Mouse (Mus musculus) midbrain, embryonic 13.5 days (tissue): ENCODE results near the gene Tes3-ps. TPM values are rescaled to one million over a fixed set of nuclear protein-coding genes. Genes with fewer than 3 reads are reported as not detected.

Source experiments
- ATAC-seq: fragments of 200-750 bp; cut with Nextera tagmentation; 2 replicates; pipeline ENCODE4 v1.8.0; 2017; ENCODE audit warnings: mild to moderate bottlenecking, moderate TSS enrichment, moderate library complexity
- H3K27ac ChIP-seq: fragments of 300-500 bp; sonication (generic); 2 replicates; pipeline ENCODE4 v1.5.1; 2015; ENCODE audit warnings: inconsistent platforms, mild to moderate bottlenecking, moderate library complexity
- H3K27me3 ChIP-seq: fragments of 300-500 bp; sonication (generic); 2 replicates; pipeline ENCODE4 v1.6.1; 2015; ENCODE audit warnings: mild to moderate bottlenecking, inconsistent platforms
- H3K36me3 ChIP-seq: fragments of 300-500 bp; sonication (generic); 2 replicates; pipeline ENCODE4 v1.6.1; 2015; ENCODE audit warnings: mild to moderate bottlenecking, inconsistent platforms
- H3K4me1 ChIP-seq: fragments of 300-500 bp; sonication (generic); replicated peaks from 2 replicates; pipeline ENCODE4 v1.6.1; 2015; ENCODE audit warnings: inconsistent platforms
- H3K4me2 ChIP-seq: fragments of 300-500 bp; sonication (generic); replicated peaks from 2 replicates; pipeline ENCODE4 v1.6.1; 2015; ENCODE audit warnings: moderate library complexity, mild to moderate bottlenecking, inconsistent platforms
- H3K4me3 ChIP-seq: fragments of 300-500 bp; sonication (generic); replicated peaks from 2 replicates; pipeline ENCODE4 v1.5.1; 2015; ENCODE audit warnings: mild to moderate bottlenecking, inconsistent platforms
- H3K9ac ChIP-seq: fragments of 300-500 bp; sonication (generic); replicated peaks from 2 replicates; pipeline ENCODE4 v1.6.1; 2015; ENCODE audit warnings: mild to moderate bottlenecking, inconsistent platforms
- H3K9me3 ChIP-seq: fragments of 300-500 bp; sonication (generic); 2 replicates; pipeline ENCODE4 v1.6.1; 2016; ENCODE audit warnings: mild to moderate bottlenecking, inconsistent platforms
- WGBS: fragments of 180-500 bp; shearing (Covaris S2); methylation state at CpG from one replicate; pipeline ENCODE4 v1.1.7; 2015; 5-methylcytosine and 5-hydroxymethylcytosine counted together
- polyA plus RNA-seq: library from polyadenylated mRNA; unstranded; fragments of >200 nt; fragmentation: Nextera tagmentation; extraction: Ambion mirVana; gene quantifications from 2 replicates; pipeline ENCODE4 v1.2.1, GENCODE M21; 2015

Tes3-ps gene
- 0.85 and 0.89 TPM in 2 replicates for polyA plus RNA-seq

GRCm38 (mm10) chr13:49492376-49493368, at the start of gene Tes3-ps:
Tes3-ps (plus strand) TSS chr13:49493318.
- H3K4me3 ChIP-seq, result no peak within 1 kb of the TSS
- H3K4me2 ChIP-seq, result no peak within 1 kb of the TSS
- no peak for ATAC-seq
- H3K9ac ChIP-seq, result no peak within 1 kb of the TSS
- WGBS, result 83% methylated on average over 6 of the region's 6 CpGs
- no peaks in the 10 kb centered on the region for H3K9me3 ChIP-seq
- H3K27ac ChIP-seq, result no peak within 1 kb of the TSS
- no peaks in the 10 kb centered on the region for H3K27me3 ChIP-seq
- no peaks in the 10 kb centered on the region for H3K36me3 ChIP-seq
- H3K4me1 ChIP-seq, result no peaks in the 10 kb centered on the region

- Histone ChIP-seq H3K4me1 (no peaks in the 10 kb centered on the region), H3K9ac (no peak overlapping the region), H3K27me3 (no peaks in the 10 kb centered on the region), H3K27ac (no peak overlapping the region), H3K4me3 (no peak overlapping the region), H3K9me3 (no peaks in the 10 kb centered on the region), H3K36me3 (peaks cover 47% of the 10 kb centered on the region), H3K4me2 (no peak overlapping the region)
- ATAC-seq, result no peak
- WGBS, result 95% methylated on average over 6 of the region's 6 CpGs
Observed at GRCm38 (mm10) chr13:49444451-49444850, 48.7 kb upstream of the Tes3-ps start.

- H3K27me3 ChIP-seq, result no peaks in the 10 kb centered on the region
- no peaks in the 10 kb centered on the region for H3K4me1 ChIP-seq
- H3K36me3 ChIP-seq, result peaks cover 52% of the 10 kb centered on the region
- no peak overlapping the region; the same call in 1 of the 2 replicates for H3K9ac ChIP-seq
- peak; percentile 88 for ATAC-seq
- WGBS, result 48% methylated on average over 5 of the region's 5 CpGs
- H3K9me3 ChIP-seq, result no peaks in the 10 kb centered on the region
- H3K4me3 ChIP-seq, result no peak overlapping the region
- H3K27ac ChIP-seq, result no peak overlapping the region
- H3K4me2 ChIP-seq, result no peak overlapping the region
Observed at GRCm38 (mm10) chr13:49449318-49449749, 43.8 kb upstream of the Tes3-ps start.

GRCm38 (mm10) chr13:49460276-49460675, 32.8 kb upstream of the Tes3-ps start:
- H3K9ac ChIP-seq, result no peak overlapping the region

GRCm38 (mm10) chr13:49460692-49461414, 32.3 kb upstream of the Tes3-ps start:
- no peak overlapping the region for H3K4me2 ChIP-seq
- no peaks in the 10 kb centered on the region for H3K9me3 ChIP-seq
- no peaks in the 10 kb centered on the region for H3K27me3 ChIP-seq
- ATAC-seq, result no peak
- WGBS, result 88% methylated on average over 5 of the region's 5 CpGs
- H3K4me3 ChIP-seq, result no peak overlapping the region
- no peak overlapping the region for H3K9ac ChIP-seq
- H3K36me3 ChIP-seq, result peaks cover 73% of the 10 kb centered on the region
- H3K27ac ChIP-seq, result no peak overlapping the region
- no peaks in the 10 kb centered on the region for H3K4me1 ChIP-seq

More at GRCm38 (mm10) chr13:49460276-49460675, 32.8 kb upstream of the Tes3-ps start:
- H3K27me3 ChIP-seq, result no peaks in the 10 kb centered on the region
- H3K36me3 ChIP-seq, result peaks cover 71% of the 10 kb centered on the region
- 93% methylated on average over 4 of the region's 4 CpGs for WGBS
- no peak for ATAC-seq
- no peak overlapping the region for H3K4me2 ChIP-seq
- no peaks in the 10 kb centered on the region for H3K4me1 ChIP-seq
- H3K9me3 ChIP-seq, result no peaks in the 10 kb centered on the region
- no peak overlapping the region for H3K4me3 ChIP-seq
- no peak overlapping the region for H3K27ac ChIP-seq

GRCm38 (mm10) chr13:49461458-49462132, 31.5 kb upstream of the Tes3-ps start:
- peaks cover 74% of the 10 kb centered on the region for H3K36me3 ChIP-seq
- H3K4me1 ChIP-seq, result no peaks in the 10 kb centered on the region
- no peak overlapping the region for H3K27ac ChIP-seq
- ATAC-seq, result no peak
- no peak overlapping the region for H3K9ac ChIP-seq
- WGBS, result 86% methylated on average over 15 of the region's 15 CpGs
- no peaks in the 10 kb centered on the region for H3K9me3 ChIP-seq
- H3K27me3 ChIP-seq, result no peaks in the 10 kb centered on the region
- no peak overlapping the region for H3K4me3 ChIP-seq
- H3K4me2 ChIP-seq, result no peak overlapping the region

- no peaks in the 10 kb centered on the region for H3K27me3 ChIP-seq
- ATAC-seq, result no peak
- 97% methylated on average over 2 of the region's 2 CpGs for WGBS
- no peak overlapping the region for H3K4me2 ChIP-seq
- peaks cover 74% of the 10 kb centered on the region for H3K36me3 ChIP-seq
- no peaks in the 10 kb centered on the region for H3K4me1 ChIP-seq
- H3K27ac ChIP-seq, result no peak overlapping the region
- no peak overlapping the region for H3K9ac ChIP-seq
- no peak overlapping the region for H3K4me3 ChIP-seq
- H3K9me3 ChIP-seq, result no peaks in the 10 kb centered on the region
Observed at GRCm38 (mm10) chr13:49462921-49463320, 30.2 kb upstream of the Tes3-ps start.

GRCm38 (mm10) chr13:49465875-49466274, 27.2 kb upstream of the Tes3-ps start:
- WGBS, result 91% methylated on average over 4 of the region's 4 CpGs
- peaks cover 47% of the 10 kb centered on the region for H3K36me3 ChIP-seq
- no peak overlapping the region for H3K9ac ChIP-seq
- H3K27me3 ChIP-seq, result no peaks in the 10 kb centered on the region
- H3K27ac ChIP-seq, result no peak overlapping the region
- ATAC-seq, result no peak
- no peaks in the 10 kb centered on the region for H3K9me3 ChIP-seq
- H3K4me3 ChIP-seq, result no peak overlapping the region
- H3K4me2 ChIP-seq, result no peak overlapping the region
- no peaks in the 10 kb centered on the region for H3K4me1 ChIP-seq

GRCm38 (mm10) chr13:49466393-49467075, 26.6 kb upstream of the Tes3-ps start:
- H3K36me3 ChIP-seq, result peaks cover 40% of the 10 kb centered on the region
- H3K27me3 ChIP-seq, result no peaks in the 10 kb centered on the region
- H3K9me3 ChIP-seq, result no peaks in the 10 kb centered on the region
- no peaks in the 10 kb centered on the region for H3K4me1 ChIP-seq
- H3K9ac ChIP-seq, result no peak overlapping the region
- H3K4me2 ChIP-seq, result no peak overlapping the region
- H3K27ac ChIP-seq, result no peak overlapping the region
- H3K4me3 ChIP-seq, result no peak overlapping the region
- ATAC-seq, result no peak
- 87% methylated on average over 11 of the region's 11 CpGs for WGBS

GRCm38 (mm10) chr13:49467585-49467984, 25.5 kb upstream of the Tes3-ps start:
- Histone ChIP-seq H3K9me3 (no peaks in the 10 kb centered on the region), H3K4me1 (no peaks in the 10 kb centered on the region), H3K4me3 (no peak overlapping the region), H3K27ac (no peak overlapping the region), H3K4me2 (no peak overlapping the region), H3K9ac (no peak overlapping the region), H3K36me3 (peaks cover 30% of the 10 kb centered on the region), H3K27me3 (no peaks in the 10 kb centered on the region)
- 85% methylated on average over 2 of the region's 2 CpGs for WGBS
- ATAC-seq, result no peak

- Histone ChIP-seq H3K4me1 (no peaks in the 10 kb centered on the region), H3K27me3 (no peaks in the 10 kb centered on the region), H3K9me3 (no peaks in the 10 kb centered on the region), H3K36me3 (peaks cover 20% of the 10 kb centered on the region), H3K4me3 (no peak overlapping the region), H3K4me2 (no peak overlapping the region), H3K9ac (no peak overlapping the region), H3K27ac (no peak overlapping the region)
- WGBS, result 93% methylated on average over 5 of the region's 5 CpGs
- ATAC-seq, result no peak
Observed at GRCm38 (mm10) chr13:49469002-49469401, 24.1 kb upstream of the Tes3-ps start.
